In genomic region chr19:6871574-6872271, GRCm38 (mm10) we compare ENCODE assay signal across 8 mouse cellular contexts.
A peak's percentile ranks its signal among the peaks of the same experiment; 100 is the strongest.
DNase-seq lines count a peak whose midpoint lies in the region; ATAC-seq lines count a peak whose summit lies in the region.
"Had no signal": no experiment of that assay in that cellular context is flagged by ENCODE, and none has a peak within 500 bp of the region (broad histone marks: within the 10 kb centered on the region; RNA-seq: fewer than 3 reads in every experiment).

No protein-coding gene starts in this region.

- no peak for ATAC-seq in cerebellum, adult (ENCODE audit: insufficient number of reproducible peaks, low FRiP score, low TSS enrichment)

- H3K27me3 ChIP-seq in splenic B cell, adult 2 months (ENCODE audit: control insufficient read depth, insufficient read depth, low read length, poor library complexity, severe bottlenecking): no peaks in the 10 kb centered on the region
- H3K27me3 ChIP-seq: heart, embryonic 15.5 days had no signal

- peak; percentile 90 for DNase-seq in 416B (ENCODE audit: low read depth)
- DNase-seq in CD4-positive, CD25-positive, alpha-beta regulatory T cell, adult 2 months (ENCODE audit: low read depth, low spot score): peak; percentile 75
- DNase-seq in embryo, embryonic 10 days (ENCODE audit: low spot score): peak; percentile 33
- DNase-seq in liver: peak; percentile 37
- DNase-seq in splenic B cell, adult 2 months (ENCODE audit: low read depth, low spot score): peak; percentile 76
- no peak for DNase-seq in yolk sac, embryonic 10.5 days (ENCODE audit: low spot score)

- H3K36me3 ChIP-seq in splenic B cell, adult 2 months (ENCODE audit: control insufficient read depth, insufficient read depth, low read length, poor library complexity, severe bottlenecking): no peaks in the 10 kb centered on the region
- H3K36me3 ChIP-seq: heart, embryonic 15.5 days had no signal
